Mouse (Mus musculus) heart, embryonic 16.5 days (tissue): ENCODE data around the gene Tmem28. TPM values are rescaled to one million over a fixed set of nuclear protein-coding genes. Genes with fewer than 3 reads are reported as not detected.

ENCODE experiments used
- ATAC-seq: fragments of 200-750 bp; cut with Nextera tagmentation; replicated peaks from 2 replicates; pipeline ENCODE4 v1.8.0; 2017; ENCODE audit warnings: moderate number of reproducible peaks; ENCODE audit not compliant: insufficient read depth, low FRiP score; ENCODE audit errors: extremely low read depth
- H3K27ac ChIP-seq: fragments of 300-500 bp; sonication (generic); 2 replicates; pipeline ENCODE4 v1.5.1; 2014; ENCODE audit warnings: mild to moderate bottlenecking, low read length, control low read depth, moderate library complexity
- H3K27me3 ChIP-seq: fragments of 300-500 bp; sonication (generic); 2 replicates; pipeline ENCODE4 v1.6.1; 2014; ENCODE audit warnings: low read length, mixed read lengths; ENCODE audit not compliant: control insufficient read depth, insufficient read depth
- H3K36me3 ChIP-seq: fragments of 300-500 bp; sonication (generic); 2 replicates; pipeline ENCODE4 v1.6.1; 2014; ENCODE audit not compliant: control insufficient read depth, insufficient read depth
- H3K4me1 ChIP-seq: fragments of 300-500 bp; sonication (generic); 2 replicates; pipeline ENCODE4 v1.6.1; 2014; ENCODE audit warnings: low read length, mixed read lengths; ENCODE audit not compliant: control insufficient read depth, insufficient read depth
- H3K4me2 ChIP-seq: fragments of 300-500 bp; sonication (generic); 2 replicates; pipeline ENCODE4 v1.6.1; 2014; ENCODE audit warnings: low read depth, mild to moderate bottlenecking, control low read depth, low read length
- H3K4me3 ChIP-seq: fragments of 300-500 bp; sonication (generic); 2 replicates; pipeline ENCODE4 v1.5.1; 2014; ENCODE audit warnings: mild to moderate bottlenecking, control low read depth, low read length
- H3K9ac ChIP-seq: fragments of 300-500 bp; sonication (generic); 2 replicates; pipeline ENCODE4 v1.6.1; 2014; ENCODE audit warnings: low read length, control low read depth
- H3K9me3 ChIP-seq: fragments of 300-500 bp; sonication (generic); replicated peaks from 2 replicates; pipeline ENCODE4 v1.6.1; 2016; ENCODE audit warnings: low read length; ENCODE audit not compliant: control insufficient read depth
- WGBS: fragments of 180-500 bp; shearing (Covaris S2); extraction: QIAGEN DNeasy Blood & Tissue Kit; methylation state at CpG from one replicate; pipeline ENCODE4 v1.1.7; 2014; 5-methylcytosine and 5-hydroxymethylcytosine counted together
- polyA plus RNA-seq: library from polyadenylated mRNA; unstranded; fragments of >200 nt; fragmentation: Nextera tagmentation; extraction: Ambion mirVana; gene quantifications from 2 replicates; pipeline ENCODE4 v1.2.1, GENCODE M21; 2015

Tmem28 gene
- 0.05 TPM in 1 of 2 replicates, not detected in the other for polyA plus RNA-seq

DNA sequence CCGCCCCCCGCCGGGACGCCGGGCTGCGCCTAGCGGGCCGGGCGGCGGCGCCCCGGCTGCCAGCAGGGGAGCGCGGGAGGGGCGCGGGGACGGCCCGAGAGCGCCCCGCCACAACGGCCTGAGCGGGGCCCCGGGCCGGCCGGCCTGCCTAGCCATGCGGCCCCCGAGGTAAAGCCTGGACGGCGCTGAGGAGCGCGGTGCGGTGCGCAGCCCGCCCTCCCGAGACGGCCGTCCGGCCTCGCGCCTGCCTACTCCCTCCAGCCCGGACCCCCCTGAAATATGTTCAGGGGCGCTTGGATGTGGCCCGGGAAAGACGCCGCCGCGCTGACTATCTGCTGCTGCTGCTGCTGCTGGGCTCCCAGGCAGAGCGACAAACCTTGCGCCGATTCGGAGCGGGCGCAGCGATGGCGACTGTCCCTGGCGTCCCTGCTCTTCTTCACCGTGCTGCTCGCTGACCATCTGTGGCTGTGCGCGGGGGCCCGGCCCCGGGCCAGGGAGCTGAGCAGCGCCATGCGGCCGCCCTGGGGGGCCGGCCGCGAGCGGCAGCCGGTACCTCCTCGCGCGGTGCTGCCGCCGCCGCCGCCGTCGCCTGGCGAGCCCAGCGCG, at the start of gene Tmem28:
Gene Tmem28, plus strand, starts transcription at position 232 of the 606 bp plus-strand sequence.
- H3K36me3 ChIP-seq, result no peaks in the 10 kb centered on the region
- peak within 1 kb of the TSS; percentile 79 for H3K4me2 ChIP-seq
- no peaks in the 10 kb centered on the region for H3K4me1 ChIP-seq
- peaks cover 48% of the 10 kb centered on the region for H3K27me3 ChIP-seq
- WGBS, result 20% methylated on average over 49 of the region's 82 CpGs
- H3K9ac ChIP-seq, result no peak within 1 kb of the TSS
- H3K4me3 ChIP-seq, result peak within 1 kb of the TSS; percentile 59
- no peak for ATAC-seq
- H3K27ac ChIP-seq, result no peak within 1 kb of the TSS
- H3K9me3 ChIP-seq, result no peaks in the 10 kb centered on the region; the same call in 1 of the 2 replicates

DNA sequence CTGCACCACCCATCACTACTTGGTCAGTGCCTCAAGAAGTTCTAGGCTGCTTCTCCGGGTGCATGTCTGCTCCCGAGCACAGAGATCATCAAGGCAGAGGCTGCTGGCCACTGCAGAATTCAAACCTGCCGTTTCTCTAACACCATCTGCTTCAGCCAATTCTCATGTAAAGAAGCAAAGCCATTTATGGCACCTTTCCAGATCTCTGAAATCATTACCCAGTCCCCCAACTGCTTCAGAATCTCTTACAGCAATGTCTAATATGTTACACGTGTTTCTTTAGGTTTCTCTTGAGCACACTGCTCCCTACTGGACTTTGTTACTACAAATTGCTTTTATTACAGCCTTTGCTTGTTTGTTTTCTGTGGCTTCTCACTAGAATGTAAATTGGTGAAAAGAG, 40.5 kb upstream of the Tmem28 start:
- Histone ChIP-seq H3K4me3 (no peak overlapping the region), H3K9me3 (no peaks in the 10 kb centered on the region), H3K36me3 (no peaks in the 10 kb centered on the region), H3K4me1 (no peaks in the 10 kb centered on the region), H3K27me3 (no peaks in the 10 kb centered on the region), H3K9ac (no peak overlapping the region), H3K4me2 (no peak overlapping the region), H3K27ac (no peak overlapping the region)
- no peak for ATAC-seq
- 58% methylated on average over 4 of the region's 4 CpGs for WGBS

DNA sequence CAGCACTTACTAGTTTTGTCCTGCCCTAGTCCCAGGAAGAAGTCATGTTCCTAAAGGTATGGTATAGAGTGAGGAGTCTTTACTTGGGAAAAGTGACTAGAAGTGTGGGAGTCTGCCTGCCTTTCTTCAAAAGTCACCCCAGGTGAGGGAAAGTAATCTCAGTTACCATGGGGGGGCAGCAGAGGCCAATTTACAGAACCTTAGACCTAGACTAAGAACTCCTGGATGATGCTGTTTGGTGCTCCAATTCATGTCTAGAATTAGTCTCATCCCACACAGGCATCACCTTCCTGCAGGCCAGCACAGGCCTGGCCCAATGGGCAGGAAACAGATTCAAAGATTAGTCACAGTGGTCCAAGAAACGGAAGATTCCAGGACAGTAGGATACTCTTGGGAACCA, 12.4 kb upstream of the Tmem28 start:
- Histone ChIP-seq H3K27me3 (0 out of 2 replicates have a peak, but pooled peaks cover 3% of the 10 kb centered on the region), H3K36me3 (no peaks in the 10 kb centered on the region), H3K9ac (no peak overlapping the region), H3K4me3 (no peak overlapping the region), H3K27ac (no peak overlapping the region), H3K4me2 (no peak overlapping the region), H3K9me3 (no peaks in the 10 kb centered on the region), H3K4me1 (no peaks in the 10 kb centered on the region)
- ATAC-seq, result no peak
- 29% methylated on average over 1 of the region's 1 CpGs for WGBS

DNA sequence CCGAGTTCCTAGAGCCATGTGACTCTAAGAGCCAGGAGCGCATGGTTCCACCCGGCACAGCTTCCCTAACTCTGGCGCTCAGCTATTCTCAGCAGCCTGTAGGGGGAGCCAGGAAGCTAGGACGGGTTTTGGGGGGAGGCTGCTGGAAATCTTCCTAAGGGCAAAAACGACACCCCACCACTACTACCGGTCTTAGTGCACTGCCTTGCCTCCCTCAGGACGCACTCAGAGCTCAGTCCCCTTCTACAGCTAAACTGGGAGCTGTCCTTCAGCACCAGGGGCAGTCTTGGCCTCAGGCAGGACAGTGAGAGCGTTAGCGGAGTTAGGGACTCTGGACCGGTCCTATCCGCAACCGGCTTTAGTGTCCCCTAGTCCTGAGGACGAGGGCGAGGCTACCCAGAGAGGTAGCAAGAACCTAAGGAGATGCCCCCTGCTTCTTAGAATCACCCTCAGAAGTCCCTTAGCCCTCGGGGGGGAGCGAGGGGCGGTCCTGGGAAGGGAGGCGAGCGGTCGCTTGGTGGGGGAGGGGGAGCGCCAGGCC, 1.4 kb upstream of the Tmem28 start:
- 11% methylated on average over 18 of the region's 22 CpGs for WGBS
- Histone ChIP-seq H3K4me1 (no peaks in the 10 kb centered on the region), H3K9me3 (no peaks in the 10 kb centered on the region; the same call in 1 of the 2 replicates), H3K4me2 (peak overlapping the region; percentile 79), H3K27me3 (peaks cover 48% of the 10 kb centered on the region), H3K27ac (no peak overlapping the region), H3K9ac (no peak overlapping the region), H3K36me3 (no peaks in the 10 kb centered on the region), H3K4me3 (peak overlapping the region; percentile 59)
- peak; percentile 52 for ATAC-seq

DNA sequence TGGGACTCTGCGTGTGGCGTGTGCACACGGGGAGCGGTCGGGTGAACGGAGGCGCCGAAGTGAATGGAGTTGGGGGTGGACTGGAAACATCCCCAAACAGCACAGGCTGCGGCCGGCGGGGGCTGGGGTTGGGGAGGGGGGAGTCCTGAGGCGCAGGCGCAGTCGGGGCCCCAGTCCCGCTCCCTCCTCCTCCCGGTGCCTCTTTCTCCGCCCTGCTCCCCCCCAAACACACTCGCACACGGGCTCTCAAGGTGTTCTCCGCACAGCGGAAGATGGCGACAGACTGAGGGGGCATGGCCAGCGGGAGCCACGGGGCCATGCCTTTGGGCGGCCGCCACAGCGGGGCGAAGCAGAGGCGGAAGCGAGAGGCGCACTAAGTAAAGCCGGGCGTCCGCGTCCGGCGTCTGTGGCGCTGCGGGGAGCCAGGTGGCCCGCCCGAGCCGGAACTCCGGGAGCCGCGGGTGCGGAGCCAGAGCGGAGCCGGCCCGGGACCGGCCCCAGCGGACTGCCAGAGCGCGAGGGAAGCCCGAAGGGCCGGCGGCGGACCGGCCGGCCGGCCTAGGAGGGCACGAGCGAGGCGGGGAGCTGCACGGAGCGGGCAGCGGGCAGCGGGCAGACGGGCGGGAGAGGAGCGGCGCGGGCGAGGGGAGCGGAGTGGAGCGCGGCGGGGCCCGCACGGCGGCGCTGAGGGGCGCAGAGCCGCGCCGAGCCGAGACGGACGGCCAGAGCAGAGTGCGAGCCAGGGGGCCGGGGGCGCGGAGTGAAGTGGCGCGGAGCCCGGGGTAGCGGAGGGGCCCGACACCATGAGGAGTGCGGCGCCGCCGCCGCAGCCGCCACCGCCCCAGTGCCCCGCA, 658 bp upstream of the Tmem28 start:
- Histone ChIP-seq H3K27me3 (peaks cover 48% of the 10 kb centered on the region), H3K9ac (no peak overlapping the region), H3K27ac (no peak overlapping the region), H3K36me3 (no peaks in the 10 kb centered on the region), H3K4me2 (peak overlapping the region; percentile 79), H3K4me3 (peak overlapping the region; percentile 59), H3K4me1 (no peaks in the 10 kb centered on the region), H3K9me3 (no peaks in the 10 kb centered on the region; the same call in 1 of the 2 replicates)
- 0 out of 2 replicates have a peak, but pooled peaks have one; percentile 28 for ATAC-seq
- 21% methylated on average over 46 of the region's 105 CpGs for WGBS

DNA sequence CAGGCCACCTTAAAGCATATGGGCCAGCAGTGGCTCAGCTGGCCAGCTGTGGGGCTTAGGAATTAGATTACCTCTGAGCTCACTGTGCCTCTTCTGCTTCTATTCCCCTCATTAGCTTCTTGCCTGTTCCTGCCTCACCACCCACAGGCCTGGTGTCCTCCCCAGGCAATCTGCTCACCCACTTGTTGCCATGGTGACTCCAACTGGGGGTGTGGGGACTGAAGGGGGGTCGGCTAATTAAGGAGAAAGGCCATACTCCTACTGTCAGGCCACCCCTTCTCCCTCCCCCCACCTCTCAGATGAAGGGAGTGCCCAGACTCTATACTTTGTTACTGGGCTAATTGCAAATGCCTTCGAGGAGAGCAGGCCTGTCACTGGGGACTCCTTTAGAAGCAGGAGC, 21.3 kb downstream of the Tmem28 start:
- no peaks in the 10 kb centered on the region for H3K36me3 ChIP-seq
- H3K9me3 ChIP-seq, result no peaks in the 10 kb centered on the region
- H3K27me3 ChIP-seq, result no peaks in the 10 kb centered on the region
- no peaks in the 10 kb centered on the region for H3K4me1 ChIP-seq
- no peak for ATAC-seq
- WGBS, result 25% methylated on average over 2 of the region's 2 CpGs
- H3K4me2 ChIP-seq, result no peak overlapping the region
- no peak overlapping the region for H3K27ac ChIP-seq
- H3K9ac ChIP-seq, result no peak overlapping the region
- H3K4me3 ChIP-seq, result no peak overlapping the region

DNA sequence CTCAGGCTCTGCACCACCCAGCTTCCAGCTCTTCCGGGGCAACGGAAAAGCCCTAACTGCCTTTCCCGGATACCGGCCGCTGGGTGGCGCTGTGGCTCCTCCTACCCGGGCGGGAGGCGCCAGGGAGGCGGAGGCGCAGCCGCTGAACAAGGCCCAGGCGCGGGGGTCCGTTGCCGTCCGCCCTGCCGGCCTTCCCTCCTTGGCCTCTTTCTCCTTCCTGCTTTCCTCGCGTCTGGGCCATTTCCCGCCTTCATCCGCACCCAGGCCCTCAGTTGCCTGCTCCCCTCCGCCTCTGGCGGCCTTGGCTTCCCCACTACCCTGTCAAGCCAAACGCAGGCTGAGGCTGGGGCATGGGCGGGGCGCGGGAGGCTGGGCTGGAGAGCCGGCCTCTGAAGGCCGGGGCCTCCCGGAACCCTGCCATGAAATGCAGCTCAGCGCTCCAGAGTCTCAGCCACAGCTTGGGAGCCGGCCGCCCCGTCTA, 32.5 kb downstream of the Tmem28 start:
- Histone ChIP-seq H3K4me2 (peak overlapping the region; percentile 64), H3K27ac (peak overlapping the region; percentile 2; the same call in 1 of the 2 replicates), H3K27me3 (peaks cover 4% of the 10 kb centered on the region; the same call in 1 of the 2 replicates), H3K4me1 (no peaks in the 10 kb centered on the region), H3K36me3 (no peaks in the 10 kb centered on the region), H3K9ac (peak overlapping the region; percentile 69), H3K4me3 (peak overlapping the region; percentile 52), H3K9me3 (no peaks in the 10 kb centered on the region)
- WGBS, result 8% methylated on average over 35 of the region's 35 CpGs
- peak; percentile 89 for ATAC-seq

DNA sequence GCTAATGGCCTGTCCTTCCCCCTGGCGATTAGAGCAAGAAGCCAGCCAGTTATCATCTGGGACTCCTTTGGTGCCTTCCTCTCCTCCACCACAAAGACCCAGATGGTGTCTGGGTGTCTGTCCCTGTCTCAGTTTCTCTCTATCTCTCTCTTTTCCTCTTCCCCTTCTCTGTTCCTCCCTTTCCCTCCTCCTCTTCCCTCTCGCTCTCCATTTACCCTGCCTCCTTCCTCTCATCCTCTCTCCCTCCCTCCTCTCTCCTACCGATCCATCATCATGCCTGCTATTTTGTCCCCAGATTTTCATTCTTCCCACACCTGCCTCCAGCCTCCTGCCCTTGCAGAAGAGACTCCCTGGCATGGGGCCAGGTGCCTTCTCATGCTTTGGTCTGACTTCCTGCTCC, 33.0 kb downstream of the Tmem28 start:
- Histone ChIP-seq H3K4me1 (no peaks in the 10 kb centered on the region), H3K4me3 (peak overlapping the region; percentile 52), H3K9me3 (no peaks in the 10 kb centered on the region), H3K27me3 (peaks cover 4% of the 10 kb centered on the region; the same call in 1 of the 2 replicates), H3K9ac (peak overlapping the region; percentile 69; the same call in 1 of the 2 replicates), H3K27ac (no peak overlapping the region), H3K4me2 (peak overlapping the region; percentile 64), H3K36me3 (no peaks in the 10 kb centered on the region)
- ATAC-seq, result no peak
- WGBS, result 37% methylated on average over 3 of the region's 3 CpGs
